Mouse (Mus musculus) lung, adult 2 months (tissue): ENCODE measurements around the gene Rab39.

ENCODE experiments used
- CTCF ChIP-seq: fragments of 200-500 bp; IDR thresholded peaks from 2 replicates; pipeline ENCODE4 v1.5.1; 2011; ENCODE audit warnings: mild to moderate bottlenecking, low read length, control low read depth; ENCODE audit not compliant: insufficient read depth
- POLR2A ChIP-seq: fragments of 200-500 bp; IDR thresholded peaks from 2 replicates; pipeline ENCODE4 v1.6.1; 2011; ENCODE audit warnings: low read depth, mild to moderate bottlenecking, control low read depth, low read length, borderline replicate concordance; ENCODE audit errors: extremely low read depth

GRCm38 (mm10) chr9:53680851-53681250, 25.2 kb downstream of the Rab39 start:
- TF ChIP-seq POLR2A (no peak), CTCF (no peak)
